Mouse (Mus musculus) E14TG2a.4 (cell line): ENCODE data around the gene Tldc2.

ENCODE experiments used
- CTCF ChIP-seq: conservative IDR thresholded peaks from 2 replicates; pipeline ENCODE4 v1.5.1; 2014; ENCODE audit warnings: low read length
- NANOG ChIP-seq: IDR thresholded peaks from 2 replicates; pipeline ENCODE4 v1.6.1; 2014; ENCODE audit warnings: borderline replicate concordance, low read length, mixed read lengths
- POU5F1 ChIP-seq: IDR thresholded peaks from 2 replicates; pipeline ENCODE4 v1.6.1; 2014; ENCODE audit warnings: low read length, borderline replicate concordance

GRCm38 (mm10) chr2:157084831-157085585, 1.8 kb upstream of the Tldc2 start:
- TF ChIP-seq CTCF (no peak), POU5F1 (no peak), NANOG (no peak)
